Mouse (Mus musculus) lung, embryonic 15.5 days (tissue): ENCODE results near the gene Zhx3. TPM values are rescaled to one million over a fixed set of nuclear protein-coding genes. Genes with fewer than 3 reads are reported as not detected.
A peak's percentile ranks its signal among the peaks of the same experiment; 100 is the strongest.

Experiments
- ATAC-seq: fragments of 200-750 bp; cut with Nextera tagmentation; 2 replicates; pipeline ENCODE4 v1.8.0; 2017; ENCODE audit warnings: moderate number of reproducible peaks, borderline replicate concordance; ENCODE audit not compliant: low FRiP score, low TSS enrichment; ENCODE audit errors: extremely low read depth
- H3K27ac ChIP-seq: fragments of 300-500 bp; sonication (generic); 2 replicates; pipeline ENCODE4 v1.5.1; 2015; ENCODE audit warnings: moderate library complexity, mild to moderate bottlenecking, inconsistent platforms
- H3K27me3 ChIP-seq: fragments of 300-500 bp; sonication (generic); 2 replicates; pipeline ENCODE4 v1.6.1; 2015; ENCODE audit warnings: inconsistent platforms
- H3K36me3 ChIP-seq: fragments of 300-500 bp; sonication (generic); 2 replicates; pipeline ENCODE4 v1.6.1; 2015; ENCODE audit warnings: inconsistent platforms
- H3K4me1 ChIP-seq: fragments of 300-500 bp; sonication (generic); 2 replicates; pipeline ENCODE4 v1.6.1; 2015; ENCODE audit warnings: inconsistent platforms
- H3K4me2 ChIP-seq: fragments of 300-500 bp; sonication (generic); 2 replicates; pipeline ENCODE4 v1.6.1; 2015; ENCODE audit warnings: inconsistent platforms, mild to moderate bottlenecking, moderate library complexity
- H3K4me3 ChIP-seq: fragments of 300-500 bp; sonication (generic); 2 replicates; pipeline ENCODE4 v1.5.1; 2015; ENCODE audit warnings: mild to moderate bottlenecking, inconsistent platforms
- H3K9ac ChIP-seq: fragments of 300-500 bp; sonication (generic); 2 replicates; pipeline ENCODE4 v1.6.1; 2015; ENCODE audit warnings: inconsistent platforms
- H3K9me3 ChIP-seq: fragments of 300-500 bp; sonication (generic); 2 replicates; pipeline ENCODE4 v1.6.1; 2016; ENCODE audit warnings: inconsistent platforms
- WGBS: fragments of 180-500 bp; shearing (Covaris S2); methylation state at CpG from one replicate; pipeline ENCODE4 v1.1.7; 2015; 5-methylcytosine and 5-hydroxymethylcytosine counted together
- polyA plus RNA-seq: library from polyadenylated mRNA; unstranded; fragments of >200 nt; fragmentation: Nextera tagmentation; extraction: Ambion mirVana; gene quantifications from 2 replicates; pipeline ENCODE4 v1.2.1, GENCODE M21; 2015

The Zhx3 gene
- polyA plus RNA-seq, 1 experiment from 2014 or later: 12.1 TPM

- no peaks in the 10 kb centered on the region for H3K4me1 ChIP-seq
- H3K27ac ChIP-seq: no peak overlapping the region
- no peaks in the 10 kb centered on the region for H3K27me3 ChIP-seq
- no peak overlapping the region for H3K9ac ChIP-seq
- no peaks in the 10 kb centered on the region for H3K9me3 ChIP-seq
- no peak overlapping the region for H3K4me2 ChIP-seq
- no peak for ATAC-seq
- no peak overlapping the region for H3K4me3 ChIP-seq
- H3K36me3 ChIP-seq: no peaks in the 10 kb centered on the region
Measured at GRCm38 (mm10) chr2:160854687-160855086, 18.1 kb downstream of the Zhx3 start.

DNA sequence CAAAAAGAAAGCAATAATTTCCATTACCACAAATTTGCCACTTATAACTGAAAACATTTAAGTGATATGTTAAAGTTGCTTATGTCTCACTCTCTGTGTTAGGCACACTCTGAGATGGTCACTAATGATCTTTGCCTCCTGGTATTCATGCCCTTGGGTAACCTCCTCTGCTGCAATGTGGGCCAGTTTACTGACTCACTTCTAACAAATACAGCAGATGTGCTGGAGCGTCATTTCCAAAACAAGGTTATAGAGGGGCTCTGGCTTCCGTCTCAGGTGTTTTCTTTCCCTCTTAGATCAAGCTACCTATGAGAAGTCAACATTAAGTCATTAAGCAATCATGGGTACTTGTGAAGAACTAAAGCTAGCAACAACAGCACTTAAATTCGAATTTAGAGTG, 22.4 kb downstream of the Zhx3 start:
- H3K4me3 ChIP-seq: no peak overlapping the region
- WGBS: 75% methylated on average over 3 of the region's 3 CpGs
- H3K27me3 ChIP-seq: no peaks in the 10 kb centered on the region
- no peak overlapping the region for H3K9ac ChIP-seq
- no peaks in the 10 kb centered on the region for H3K36me3 ChIP-seq
- ATAC-seq: no peak
- H3K4me2 ChIP-seq: no peak overlapping the region
- no peak overlapping the region for H3K27ac ChIP-seq
- H3K9me3 ChIP-seq: no peaks in the 10 kb centered on the region
- H3K4me1 ChIP-seq: no peaks in the 10 kb centered on the region

DNA sequence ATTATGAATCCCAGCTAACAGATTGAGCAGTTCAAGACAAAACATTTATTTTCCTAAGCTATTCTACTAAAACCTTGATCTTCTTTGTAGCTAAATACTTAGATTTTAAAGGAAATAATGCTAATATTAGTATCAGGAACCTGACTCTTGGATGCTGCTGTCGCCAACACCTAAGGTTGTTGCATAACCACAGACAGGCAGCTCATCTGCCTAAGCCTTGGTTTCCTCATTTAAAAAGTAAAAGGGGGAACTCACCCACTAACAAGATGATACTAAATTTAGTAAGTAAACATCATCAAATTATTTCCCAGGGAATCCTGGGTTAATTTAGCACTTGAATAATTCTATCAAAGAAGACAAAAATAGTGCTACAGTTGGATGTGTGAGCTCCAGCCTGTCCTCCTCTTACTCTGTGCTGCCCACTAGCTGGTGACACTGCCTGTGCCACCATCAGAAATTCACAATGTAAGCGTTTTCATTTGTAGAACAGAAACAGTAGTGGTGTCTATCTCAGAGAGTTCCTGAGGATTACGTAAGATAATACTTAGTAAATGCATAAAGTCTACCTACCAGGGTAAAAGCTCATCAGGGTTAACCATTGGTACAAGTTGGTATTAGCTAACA, 23.1 kb downstream of the Zhx3 start:
- 77% methylated on average over 3 of the region's 3 CpGs for WGBS
- Histone ChIP-seq H3K27ac (no peak overlapping the region), H3K4me3 (no peak overlapping the region), H3K4me1 (no peaks in the 10 kb centered on the region), H3K27me3 (no peaks in the 10 kb centered on the region), H3K9ac (no peak overlapping the region), H3K4me2 (no peak overlapping the region), H3K9me3 (no peaks in the 10 kb centered on the region), H3K36me3 (no peaks in the 10 kb centered on the region)
- ATAC-seq: no peak

- no peaks in the 10 kb centered on the region for H3K9me3 ChIP-seq
- no peak overlapping the region for H3K4me3 ChIP-seq
- no peak overlapping the region for H3K27ac ChIP-seq
- WGBS: 87% methylated on average over 2 of the region's 2 CpGs
- no peak overlapping the region for H3K4me2 ChIP-seq
- H3K9ac ChIP-seq: no peak overlapping the region
- no peak for ATAC-seq
- H3K27me3 ChIP-seq: no peaks in the 10 kb centered on the region
- H3K36me3 ChIP-seq: no peaks in the 10 kb centered on the region
- no peaks in the 10 kb centered on the region for H3K4me1 ChIP-seq
Measured at GRCm38 (mm10) chr2:160848186-160848585, 24.6 kb downstream of the Zhx3 start.

DNA sequence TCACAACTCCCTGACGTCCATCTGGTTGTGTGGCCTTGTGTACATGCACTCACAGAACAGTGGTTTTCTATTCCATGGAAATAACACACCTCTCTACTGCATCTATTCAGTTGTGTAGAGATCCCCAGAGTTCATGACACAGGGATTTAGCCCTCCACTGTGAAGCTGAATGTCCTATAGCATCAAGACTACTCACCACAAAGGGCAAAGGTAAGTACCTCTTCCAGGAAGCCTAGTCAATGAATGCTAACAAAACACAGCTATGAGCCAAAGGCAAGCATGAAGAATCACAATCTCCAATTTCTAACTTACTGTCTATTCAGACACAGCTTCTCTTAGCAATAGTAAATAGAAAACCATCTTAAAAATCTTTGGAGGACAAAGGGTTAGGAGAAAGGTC, 25.1 kb downstream of the Zhx3 start:
- no peaks in the 10 kb centered on the region for H3K36me3 ChIP-seq
- H3K4me3 ChIP-seq: no peak overlapping the region
- no peak for ATAC-seq
- H3K4me1 ChIP-seq: no peaks in the 10 kb centered on the region
- H3K27ac ChIP-seq: no peak overlapping the region
- no peak overlapping the region for H3K9ac ChIP-seq
- H3K27me3 ChIP-seq: no peaks in the 10 kb centered on the region
- H3K4me2 ChIP-seq: no peak overlapping the region
- no peaks in the 10 kb centered on the region for H3K9me3 ChIP-seq
- 87% methylated on average over 1 of the region's 1 CpGs for WGBS

DNA sequence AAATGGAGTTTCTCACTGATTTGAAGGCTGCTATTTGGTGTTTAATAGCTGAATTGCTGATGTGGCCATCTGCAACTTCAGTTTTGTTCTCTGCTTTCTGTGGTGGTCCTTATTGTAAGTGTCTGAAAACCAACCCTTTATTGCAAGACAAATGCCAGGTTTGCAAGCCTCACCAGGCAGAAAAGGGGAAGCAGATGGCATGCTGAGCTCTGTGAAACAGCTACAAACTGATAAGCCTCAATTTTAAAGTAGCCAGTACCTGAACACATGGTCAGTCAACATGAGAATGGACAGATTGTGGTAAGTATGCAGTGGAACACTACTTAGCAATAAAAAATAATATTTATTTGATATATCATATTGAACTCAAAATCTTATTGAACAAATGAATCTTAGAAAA, 32.0 kb downstream of the Zhx3 start:
- Histone ChIP-seq H3K9ac (no peak overlapping the region), H3K36me3 (no peaks in the 10 kb centered on the region), H3K4me3 (no peak overlapping the region), H3K27me3 (no peaks in the 10 kb centered on the region), H3K9me3 (no peaks in the 10 kb centered on the region), H3K27ac (no peak overlapping the region), H3K4me2 (no peak overlapping the region), H3K4me1 (no peaks in the 10 kb centered on the region)
- ATAC-seq: no peak

GRCm38 (mm10) chr2:160810802-160811201, 62.0 kb downstream of the Zhx3 start:
- Histone ChIP-seq H3K27ac (no peak overlapping the region), H3K9ac (no peak overlapping the region), H3K9me3 (no peaks in the 10 kb centered on the region), H3K4me2 (no peak overlapping the region), H3K36me3 (no peaks in the 10 kb centered on the region), H3K4me3 (no peak overlapping the region), H3K4me1 (peaks cover 9% of the 10 kb centered on the region), H3K27me3 (no peaks in the 10 kb centered on the region)
- no peak for ATAC-seq
- 51% methylated on average over 1 of the region's 1 CpGs for WGBS

DNA sequence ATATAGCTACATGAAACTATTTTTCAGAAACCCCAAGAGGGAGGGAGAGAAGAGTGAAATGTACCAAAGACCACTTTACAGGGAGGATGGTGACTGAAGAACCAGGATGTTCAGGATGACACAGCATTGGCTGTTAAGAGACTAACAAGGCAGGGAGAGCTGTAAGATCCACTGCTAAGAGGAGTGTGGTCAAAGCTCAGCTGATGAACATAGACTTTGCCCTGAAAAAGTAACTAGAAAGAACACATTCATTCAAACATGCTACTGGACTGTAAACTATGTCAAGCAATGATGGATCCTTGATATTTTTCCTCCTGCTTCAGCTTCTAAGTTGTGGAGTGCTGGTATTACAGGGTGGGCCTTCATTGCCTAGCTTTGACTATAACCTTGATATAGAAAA, 62.4 kb downstream of the Zhx3 start:
- no peak overlapping the region for H3K4me3 ChIP-seq
- H3K27ac ChIP-seq: no peak overlapping the region
- no peak overlapping the region for H3K9ac ChIP-seq
- no peak overlapping the region for H3K4me2 ChIP-seq
- H3K36me3 ChIP-seq: no peaks in the 10 kb centered on the region
- no peaks in the 10 kb centered on the region for H3K27me3 ChIP-seq
- no peaks in the 10 kb centered on the region for H3K9me3 ChIP-seq
- no peak for ATAC-seq
- peaks cover 11% of the 10 kb centered on the region for H3K4me1 ChIP-seq

- H3K27me3 ChIP-seq: no peaks in the 10 kb centered on the region
- no peak overlapping the region for H3K4me3 ChIP-seq
- no peak overlapping the region for H3K4me2 ChIP-seq
- peaks cover 16% of the 10 kb centered on the region for H3K4me1 ChIP-seq
- ATAC-seq: no peak
- H3K9ac ChIP-seq: no peak overlapping the region
- no peaks in the 10 kb centered on the region for H3K36me3 ChIP-seq
- H3K9me3 ChIP-seq: no peaks in the 10 kb centered on the region
- 27% methylated on average over 3 of the region's 3 CpGs for WGBS
- H3K27ac ChIP-seq: no peak overlapping the region
Measured at GRCm38 (mm10) chr2:160806091-160806521, 66.7 kb downstream of the Zhx3 start.

GRCm38 (mm10) chr2:160804794-160805527, 67.8 kb downstream of the Zhx3 start:
- H3K9ac ChIP-seq: no peak overlapping the region
- H3K9me3 ChIP-seq: no peaks in the 10 kb centered on the region
- H3K4me2 ChIP-seq: no peak overlapping the region
- H3K4me1 ChIP-seq: peaks cover 14% of the 10 kb centered on the region
- WGBS: 41% methylated on average over 4 of the region's 4 CpGs
- no peak for ATAC-seq
- H3K4me3 ChIP-seq: no peak overlapping the region
- no peaks in the 10 kb centered on the region for H3K27me3 ChIP-seq
- no peaks in the 10 kb centered on the region for H3K36me3 ChIP-seq
- H3K27ac ChIP-seq: peak overlapping the region; percentile 44; the same call in 1 of the 2 replicates

DNA sequence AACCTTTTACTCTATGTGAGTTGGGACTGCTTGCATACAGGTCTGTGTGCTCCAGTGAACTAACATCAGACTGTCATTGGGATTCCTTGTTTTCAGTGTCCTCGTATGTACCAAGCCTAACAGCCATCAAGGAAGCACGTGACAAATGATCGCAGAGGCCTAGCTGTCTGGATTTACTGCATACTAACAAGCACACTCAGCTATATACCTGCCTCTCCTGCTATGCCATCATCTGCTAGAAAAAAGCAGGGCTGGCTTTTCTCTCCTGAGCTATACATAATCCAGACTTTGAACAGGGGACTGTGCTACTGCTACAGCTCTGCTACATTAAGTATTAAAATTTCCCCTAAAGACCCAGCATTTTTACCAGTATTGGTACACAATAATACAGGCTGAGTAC, 70.5 kb downstream of the Zhx3 start:
- H3K9ac ChIP-seq: no peak overlapping the region
- WGBS: 87% methylated on average over 3 of the region's 3 CpGs
- H3K4me2 ChIP-seq: no peak overlapping the region
- H3K27me3 ChIP-seq: no peaks in the 10 kb centered on the region
- no peak for ATAC-seq
- H3K9me3 ChIP-seq: no peaks in the 10 kb centered on the region
- peaks cover 14% of the 10 kb centered on the region for H3K4me1 ChIP-seq
- H3K36me3 ChIP-seq: no peaks in the 10 kb centered on the region
- no peak overlapping the region for H3K4me3 ChIP-seq
- H3K27ac ChIP-seq: no peak overlapping the region

DNA sequence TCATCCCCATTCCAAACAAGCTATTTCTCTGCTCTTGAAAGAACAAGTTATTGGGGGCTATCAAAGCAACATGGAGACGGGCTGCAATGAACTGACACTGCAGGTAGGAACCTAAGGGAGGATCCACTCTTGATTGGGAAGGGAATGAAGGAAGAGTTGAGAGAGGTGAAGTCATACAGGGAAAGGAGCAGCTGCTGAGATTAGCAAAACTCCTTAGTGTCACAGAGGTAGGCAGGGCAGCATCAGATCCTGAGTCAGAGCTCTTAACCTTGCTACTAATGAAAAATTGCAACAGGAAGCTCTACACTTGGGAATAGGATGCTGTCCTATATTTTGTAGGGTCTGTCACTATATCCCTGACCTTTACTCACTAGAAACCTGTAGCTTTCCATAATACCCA, 71.8 kb downstream of the Zhx3 start:
- Histone ChIP-seq H3K9ac (no peak overlapping the region), H3K9me3 (no peaks in the 10 kb centered on the region), H3K27me3 (no peaks in the 10 kb centered on the region), H3K4me3 (no peak overlapping the region), H3K4me1 (peaks cover 13% of the 10 kb centered on the region), H3K4me2 (no peak overlapping the region), H3K27ac (no peak overlapping the region), H3K36me3 (no peaks in the 10 kb centered on the region)
- no peak for ATAC-seq
- WGBS: 83% methylated on average over 1 of the region's 1 CpGs
